Mouse (Mus musculus) induced T-regulatory cell, adult 2 months (primary cell): ENCODE measurements around the gene Fto.

Source experiments
- DNase-seq: peaks from one replicate; pipeline ENCODE4 v3.0.0-alpha.2; 2012; ENCODE audit warnings: low read depth

Gene Fto

GRCm38 (mm10) chr8:91455591-91455990, 142.3 kb downstream of the Fto start:
- DNase-seq: no peak

GRCm38 (mm10) chr8:91458016-91458415, 144.7 kb downstream of the Fto start:
- no peak for DNase-seq

GRCm38 (mm10) chr8:91460965-91461364, 147.6 kb downstream of the Fto start:
- no peak for DNase-seq

- DNase-seq: no peak
Observed at GRCm38 (mm10) chr8:91463757-91464156, 150.4 kb downstream of the Fto start.

GRCm38 (mm10) chr8:91467463-91467862, 154.1 kb downstream of the Fto start:
- DNase-seq: no peak

GRCm38 (mm10) chr8:91467881-91468534, 154.7 kb downstream of the Fto start:
- DNase-seq: no peak

GRCm38 (mm10) chr8:91469441-91469840, 156.1 kb downstream of the Fto start:
- no peak for DNase-seq

GRCm38 (mm10) chr8:91474731-91475279, 161.5 kb downstream of the Fto start:
- DNase-seq: no peak

- no peak for DNase-seq
Observed at GRCm38 (mm10) chr8:91476988-91477387, 163.7 kb downstream of the Fto start.

- no peak for DNase-seq
Observed at GRCm38 (mm10) chr8:91477471-91477870, 164.1 kb downstream of the Fto start.

- DNase-seq: no peak
Observed at GRCm38 (mm10) chr8:91482511-91482910, 169.2 kb downstream of the Fto start.

- no peak for DNase-seq
Observed at GRCm38 (mm10) chr8:91486394-91486793, 173.1 kb downstream of the Fto start.

GRCm38 (mm10) chr8:91487456-91487855, 174.1 kb downstream of the Fto start:
- no peak for DNase-seq

- DNase-seq: peak; percentile 47
Observed at GRCm38 (mm10) chr8:91488086-91488783, 174.9 kb downstream of the Fto start.

- DNase-seq: no peak
Observed at GRCm38 (mm10) chr8:91488784-91489450, 175.6 kb downstream of the Fto start.

- no peak for DNase-seq
Observed at GRCm38 (mm10) chr8:91490065-91490464, 176.7 kb downstream of the Fto start.

GRCm38 (mm10) chr8:91493373-91493772, 180.0 kb downstream of the Fto start:
- DNase-seq: no peak

- no peak for DNase-seq
Observed at GRCm38 (mm10) chr8:91494501-91495259, 181.4 kb downstream of the Fto start.

- no peak for DNase-seq
Observed at GRCm38 (mm10) chr8:91495260-91495601, 181.9 kb downstream of the Fto start.

- DNase-seq: no peak
Observed at GRCm38 (mm10) chr8:91496000-91496399, 182.7 kb downstream of the Fto start.

GRCm38 (mm10) chr8:91496936-91497335, 183.6 kb downstream of the Fto start:
- DNase-seq: no peak

GRCm38 (mm10) chr8:91498611-91499010, 185.3 kb downstream of the Fto start:
- DNase-seq: no peak
